Mouse (Mus musculus): ENCODE measurements around the gene Il10ra.

Gene Il10ra

GRCm38 (mm10) chr9:45259065-45259464, 9.9 kb downstream of the Il10ra start:
- DNase-seq (ENCODE audit: low spot score) = no peak

GRCm38 (mm10) chr9:45255967-45256366, 13.0 kb downstream of the Il10ra start:
- DNase-seq (ENCODE audit: low spot score) = no peak

- no peak for DNase-seq (ENCODE audit: low spot score)
Observed at GRCm38 (mm10) chr9:45255431-45255830, 13.5 kb downstream of the Il10ra start.

- DNase-seq (ENCODE audit: low spot score) = no peak
Observed at GRCm38 (mm10) chr9:45254605-45255004, 14.3 kb downstream of the Il10ra start.

- DNase-seq (ENCODE audit: low spot score) = no peak
Observed at GRCm38 (mm10) chr9:45254021-45254420, 14.9 kb downstream of the Il10ra start.

- no peak for DNase-seq (ENCODE audit: low spot score)
Observed at GRCm38 (mm10) chr9:45252395-45252794, 16.6 kb downstream of the Il10ra start.

- DNase-seq (ENCODE audit: low spot score) = no peak
Observed at GRCm38 (mm10) chr9:45251990-45252389, 17.0 kb downstream of the Il10ra start.

GRCm38 (mm10) chr9:45251281-45251680, 17.7 kb downstream of the Il10ra start:
- no peak for DNase-seq (ENCODE audit: low spot score)

- no peak for DNase-seq (ENCODE audit: low spot score)
Observed at GRCm38 (mm10) chr9:45250306-45250705, 18.6 kb downstream of the Il10ra start.

- no peak for DNase-seq (ENCODE audit: low spot score)
Observed at GRCm38 (mm10) chr9:45247536-45247935, 21.4 kb downstream of the Il10ra start.

- DNase-seq (ENCODE audit: low spot score) = peak; percentile 36
Observed at GRCm38 (mm10) chr9:45246060-45246459, 22.9 kb downstream of the Il10ra start.

- no peak for DNase-seq (ENCODE audit: low spot score)
Observed at GRCm38 (mm10) chr9:45245432-45245831, 23.5 kb downstream of the Il10ra start.

GRCm38 (mm10) chr9:45241397-45241796, 27.6 kb downstream of the Il10ra start:
- DNase-seq (ENCODE audit: low spot score) = no peak

- DNase-seq (ENCODE audit: low spot score) = no peak
Observed at GRCm38 (mm10) chr9:45236744-45237143, 32.2 kb downstream of the Il10ra start.

GRCm38 (mm10) chr9:45235668-45236227, 33.2 kb downstream of the Il10ra start:
- DNase-seq (ENCODE audit: low spot score) = no peak

GRCm38 (mm10) chr9:45229359-45229758, 39.6 kb downstream of the Il10ra start:
- DNase-seq (ENCODE audit: low spot score) = no peak

- DNase-seq (ENCODE audit: low spot score) = peak; percentile 94
Observed at GRCm38 (mm10) chr9:45221567-45221966, 47.4 kb downstream of the Il10ra start.

- no peak for DNase-seq (ENCODE audit: low spot score)
Observed at GRCm38 (mm10) chr9:45219644-45220043, 49.3 kb downstream of the Il10ra start.

GRCm38 (mm10) chr9:45215526-45216179, 53.3 kb downstream of the Il10ra start:
- no peak for DNase-seq (ENCODE audit: low spot score)

- DNase-seq (ENCODE audit: low spot score) = no peak
Observed at GRCm38 (mm10) chr9:45212001-45212400, 56.9 kb downstream of the Il10ra start.

- DNase-seq (ENCODE audit: low spot score) = no peak
Observed at GRCm38 (mm10) chr9:45207015-45207743, 61.8 kb downstream of the Il10ra start.

- no peak for DNase-seq (ENCODE audit: low spot score)
Observed at GRCm38 (mm10) chr9:45206121-45206520, 62.8 kb downstream of the Il10ra start.

- no peak for DNase-seq (ENCODE audit: low spot score)
Observed at GRCm38 (mm10) chr9:45205143-45205542, 63.8 kb downstream of the Il10ra start.
